Mouse (Mus musculus) MEL (cell line): ENCODE measurements around the gene Rabgap1l. TPM values are rescaled to one million over a fixed set of nuclear protein-coding genes. Genes with fewer than 3 reads are reported as not detected.

Experiments
- DNase-seq: peaks from one replicate; pipeline ENCODE4 v3.0.0; 2011; ENCODE audit warnings: low read depth, low spot score
- H3K27ac ChIP-seq: 2 replicates; pipeline ENCODE4 v1.5.1; 2012; ENCODE audit warnings: low read depth, mild to moderate bottlenecking, control low read depth, low read length, moderate library complexity; ENCODE audit not compliant: control insufficient read depth
- H3K27me3 ChIP-seq, 2 experiments: fragments of 150-350 bp in 1 of 2; sonication (generic) in 1 of 2; 2 replicates each; pipeline ENCODE4 v1.6.1; 2012; ENCODE audit warnings: low read length in 2 of 2, mild to moderate bottlenecking in 2 of 2, improper control_type of control experiment in 1 of 2, moderate library complexity in 1 of 2; ENCODE audit not compliant: insufficient read depth in 2 of 2, control insufficient read depth in 1 of 2
- H3K36me3 ChIP-seq, 2 experiments: 2 replicates each; pipeline ENCODE4 v1.6.1; 2012 to 2014; ENCODE audit warnings: low read length in 2 of 2, improper control_type of control experiment in 1 of 2, inconsistent platforms in 1 of 2, mild to moderate bottlenecking in 1 of 2; ENCODE audit not compliant: insufficient read depth in 2 of 2, control insufficient read depth in 1 of 2
- H3K4me1 ChIP-seq, 2 experiments: fragments of 150-350 bp in 1 of 2; sonication (generic) in 1 of 2; 2 replicates each; pipeline ENCODE4 v1.6.1; 2012; ENCODE audit warnings: low read length in 2 of 2, improper control_type of control experiment in 1 of 2, mild to moderate bottlenecking in 1 of 2; ENCODE audit not compliant: insufficient read depth in 2 of 2, control insufficient read depth in 1 of 2
- H3K4me3 ChIP-seq, 2 experiments: fragments of 150-350 bp in 1 of 2; sonication (generic) in 1 of 2; 2 replicates each; pipeline ENCODE4 v1.5.1; 2012; ENCODE audit warnings: low read depth in 2 of 2, low read length in 2 of 2, mild to moderate bottlenecking in 2 of 2, moderate library complexity in 2 of 2, control low read depth in 1 of 2, improper control_type of control experiment in 1 of 2; ENCODE audit not compliant: control insufficient read depth in 1 of 2, insufficient read depth in 1 of 2
- H3K79me2 ChIP-seq: 2 replicates; pipeline ENCODE4 v1.6.1; 2012; ENCODE audit warnings: mild to moderate bottlenecking, low read length, moderate library complexity; ENCODE audit not compliant: control insufficient read depth, poor library complexity, insufficient read depth
- H3K9ac ChIP-seq: 2 replicates; pipeline ENCODE4 v1.6.1; 2012; ENCODE audit warnings: low read depth, mild to moderate bottlenecking, control low read depth, low read length, moderate library complexity; ENCODE audit not compliant: control insufficient read depth, poor library complexity, severe bottlenecking
- H3K9me3 ChIP-seq: fragments of 150-350 bp; sonication (generic); replicated peaks from 2 replicates; pipeline ENCODE4 v1.6.1; 2012; ENCODE audit warnings: mild to moderate bottlenecking, low read length, improper control_type of control experiment, moderate library complexity; ENCODE audit not compliant: insufficient read depth
- BHLHE40 ChIP-seq: IDR thresholded peaks from 2 replicates; pipeline ENCODE4 v1.6.1; 2012; ENCODE audit warnings: low read depth, mild to moderate bottlenecking, inconsistent platforms, low read length, improper control_type of control experiment, borderline replicate concordance
- CHD1 ChIP-seq: IDR thresholded peaks from 2 replicates; pipeline ENCODE4 v1.6.1; 2012; ENCODE audit warnings: low read depth, mild to moderate bottlenecking, inconsistent platforms, low read length, improper control_type of control experiment
- CHD2 ChIP-seq: IDR thresholded peaks from 2 replicates; pipeline ENCODE4 v1.6.1; 2011; ENCODE audit warnings: low read length, improper control_type of control experiment
- CTCF ChIP-seq, 3 experiments: IDR thresholded peaks in 2 of 3; conservative IDR thresholded peaks in 1 of 3; 2 replicates each; pipeline ENCODE4 v1.5.1; 2011 to 2012; ENCODE audit warnings: low read length in 3 of 3, low read depth in 2 of 3, mild to moderate bottlenecking in 2 of 3, improper control_type of control experiment in 1 of 3, inconsistent platforms in 1 of 3, mixed read lengths in 1 of 3, moderate library complexity in 1 of 3; ENCODE audit not compliant: control insufficient read depth in 1 of 3, insufficient read depth in 1 of 3, poor library complexity in 1 of 3, severe bottlenecking in 1 of 3
- E2F4 ChIP-seq: IDR thresholded peaks from 2 replicates; pipeline ENCODE4 v1.6.1; 2011; ENCODE audit warnings: low read depth, low read length, improper control_type of control experiment, borderline replicate concordance
- EP300 ChIP-seq, 2 experiments: IDR thresholded peaks; 2 replicates each; pipeline ENCODE4 v1.6.1; 2011; ENCODE audit warnings: improper control_type of control experiment in 2 of 2, low read length in 2 of 2, low read depth in 1 of 2, mild to moderate bottlenecking in 1 of 2
- ETS1 ChIP-seq: IDR thresholded peaks from 2 replicates; pipeline ENCODE4 v1.6.1; 2012; ENCODE audit warnings: low read depth, mild to moderate bottlenecking, inconsistent platforms, low read length, improper control_type of control experiment, moderate library complexity
- GABPA ChIP-seq: IDR thresholded peaks from 2 replicates; pipeline ENCODE4 v1.6.1; 2012; ENCODE audit warnings: low read depth, mild to moderate bottlenecking, inconsistent platforms, low read length, improper control_type of control experiment, moderate library complexity
- GATA1 ChIP-seq: IDR thresholded peaks from 2 replicates; pipeline ENCODE4 v1.6.1; 2011; ENCODE audit warnings: low read depth, low read length, improper control_type of control experiment
- HCFC1 ChIP-seq: IDR thresholded peaks from 2 replicates; pipeline ENCODE4 v1.6.1; 2012; ENCODE audit warnings: low read depth, mild to moderate bottlenecking, inconsistent platforms, low read length, improper control_type of control experiment, moderate library complexity
- JUND ChIP-seq: IDR thresholded peaks from 2 replicates; pipeline ENCODE4 v1.6.1; 2011; ENCODE audit warnings: low read depth, mild to moderate bottlenecking, improper control_type of control experiment, low read length
- KAT2A ChIP-seq: conservative IDR thresholded peaks from 2 replicates; pipeline ENCODE4 v1.6.1; 2012; ENCODE audit warnings: low read depth, low read length, improper control_type of control experiment, inconsistent platforms
- MAFK ChIP-seq: IDR thresholded peaks from 2 replicates; pipeline ENCODE4 v1.6.1; 2011; ENCODE audit warnings: low read depth, mild to moderate bottlenecking, low read length, improper control_type of control experiment, borderline replicate concordance
- MAX ChIP-seq: IDR thresholded peaks from 2 replicates; pipeline ENCODE4 v1.6.1; 2011; ENCODE audit warnings: low read length, improper control_type of control experiment
- MAZ ChIP-seq: IDR thresholded peaks from 2 replicates; pipeline ENCODE4 v1.6.1; 2012; ENCODE audit warnings: low read depth, mild to moderate bottlenecking, inconsistent platforms, low read length, improper control_type of control experiment
- MEF2A ChIP-seq: IDR thresholded peaks from 2 replicates; pipeline ENCODE4 v1.6.1; 2014; ENCODE audit warnings: low read depth, mild to moderate bottlenecking, inconsistent platforms, low read length, improper control_type of control experiment; ENCODE audit not compliant: poor library complexity, insufficient replicate concordance, severe bottlenecking; ENCODE audit errors: extremely low read depth
- MXI1 ChIP-seq: IDR thresholded peaks from 2 replicates; pipeline ENCODE4 v1.6.1; 2011; ENCODE audit warnings: mild to moderate bottlenecking, low read depth, low read length, improper control_type of control experiment
- MYB ChIP-seq: IDR thresholded peaks from 2 replicates; pipeline ENCODE4 v1.6.1; 2011; ENCODE audit warnings: mild to moderate bottlenecking, low read depth, low read length, improper control_type of control experiment
- MYC ChIP-seq: IDR thresholded peaks from 2 replicates; pipeline ENCODE4 v1.6.1; 2011; ENCODE audit warnings: low read depth, mild to moderate bottlenecking, low read length, improper control_type of control experiment, moderate library complexity
- NELFE ChIP-seq: IDR thresholded peaks from 2 replicates; pipeline ENCODE4 v1.6.1; 2011; ENCODE audit warnings: low read depth, low read length, improper control_type of control experiment
- POLR2A ChIP-seq, 2 experiments: IDR thresholded peaks; 2 replicates each; pipeline ENCODE4 v1.6.1; 2011 to 2012; ENCODE audit warnings: low read length in 2 of 2, mild to moderate bottlenecking in 2 of 2, control low read depth in 1 of 2, improper control_type of control experiment in 1 of 2, low read depth in 1 of 2, moderate library complexity in 1 of 2; ENCODE audit not compliant: control insufficient read depth in 1 of 2, insufficient read depth in 1 of 2, poor library complexity in 1 of 2
- POLR2AphosphoS2 ChIP-seq: IDR thresholded peaks from 2 replicates; pipeline ENCODE4 v1.6.1; 2011; ENCODE audit warnings: low read length, improper control_type of control experiment
- POLR2AphosphoS5 ChIP-seq: IDR thresholded peaks from 2 replicates; pipeline ENCODE4 v1.6.1; 2012; ENCODE audit warnings: low read depth, borderline replicate concordance, mild to moderate bottlenecking, inconsistent platforms, low read length, moderate library complexity, mixed read lengths
- RAD21 ChIP-seq: IDR thresholded peaks from 2 replicates; pipeline ENCODE4 v1.6.1; 2011; ENCODE audit warnings: mild to moderate bottlenecking, low read depth, low read length, improper control_type of control experiment
- RCOR1 ChIP-seq: IDR thresholded peaks from 2 replicates; pipeline ENCODE4 v1.6.1; 2012; ENCODE audit warnings: low read depth, mild to moderate bottlenecking, inconsistent platforms, low read length, improper control_type of control experiment
- SIN3A ChIP-seq: IDR thresholded peaks from 2 replicates; pipeline ENCODE4 v1.6.1; 2012; ENCODE audit warnings: low read length, improper control_type of control experiment, inconsistent platforms
- TAL1 ChIP-seq: IDR thresholded peaks from 2 replicates; pipeline ENCODE4 v1.6.1; 2012; ENCODE audit warnings: mild to moderate bottlenecking, inconsistent platforms, low read length, moderate library complexity, mixed read lengths
- TBP ChIP-seq: IDR thresholded peaks from 2 replicates; pipeline ENCODE4 v1.8.0; 2011; ENCODE audit warnings: low read depth, low read length, improper control_type of control experiment
- TCF12 ChIP-seq: IDR thresholded peaks from 2 replicates; pipeline ENCODE4 v1.6.1; 2014; ENCODE audit warnings: low read depth, mild to moderate bottlenecking, inconsistent platforms, low read length, improper control_type of control experiment, moderate library complexity
- UBTF ChIP-seq: IDR thresholded peaks from 2 replicates; pipeline ENCODE4 v1.6.1; 2012; ENCODE audit warnings: low read depth, mild to moderate bottlenecking, inconsistent platforms, low read length, improper control_type of control experiment, moderate library complexity, borderline replicate concordance; ENCODE audit not compliant: insufficient read depth
- USF1 ChIP-seq: IDR thresholded peaks from 2 replicates; pipeline ENCODE4 v1.6.1; 2014; ENCODE audit warnings: low read depth, mild to moderate bottlenecking, inconsistent platforms, low read length, improper control_type of control experiment, moderate library complexity
- USF2 ChIP-seq, 2 experiments: IDR thresholded peaks; 2 replicates each; pipeline ENCODE4 v1.6.1; 2011 to 2012; ENCODE audit warnings: improper control_type of control experiment in 2 of 2, low read length in 2 of 2, borderline replicate concordance in 1 of 2, inconsistent platforms in 1 of 2, low read depth in 1 of 2, mild to moderate bottlenecking in 1 of 2; ENCODE audit not compliant: insufficient read depth in 1 of 2
- ZC3H11A ChIP-seq: IDR thresholded peaks from 2 replicates; pipeline ENCODE4 v1.6.1; 2012; ENCODE audit warnings: low read depth, mild to moderate bottlenecking, inconsistent platforms, low read length, improper control_type of control experiment
- ZKSCAN1 ChIP-seq: IDR thresholded peaks from 2 replicates; pipeline ENCODE4 v1.6.1; 2012; ENCODE audit warnings: low read depth, mild to moderate bottlenecking, inconsistent platforms, low read length, improper control_type of control experiment, moderate library complexity
- ZMIZ1 ChIP-seq: IDR thresholded peaks from 2 replicates; pipeline ENCODE4 v1.6.1; 2012; ENCODE audit warnings: low read depth, mild to moderate bottlenecking, inconsistent platforms, low read length, improper control_type of control experiment, moderate library complexity
- ZNF384 ChIP-seq: IDR thresholded peaks from 2 replicates; pipeline ENCODE4 v1.6.1; 2012; ENCODE audit warnings: low read depth, mild to moderate bottlenecking, inconsistent platforms, low read length, improper control_type of control experiment
- polyA plus RNA-seq, 2 experiments: library from polyadenylated mRNA; stranded (reverse) in 1 of 2; unstranded in 1 of 2; fragments of >175 nt in 1 of 2; fragments of >200 nt in 1 of 2; gene quantifications; 2 replicates each; pipeline versions ENCODE4 v1.2.1 to v1.2.4; 2012; ENCODE audit warnings: low replicate concordance in 2 of 2, low read depth in 1 of 2; ENCODE audit not compliant: insufficient read length in 2 of 2, insufficient read depth in 1 of 2, missing spikeins in 1 of 2
- total RNA-seq: library from RNA; depleted of rRNA; stranded (reverse); fragments of 300-350 nt; gene quantifications from 2 replicates; pipeline ENCODE4 v1.2.3, GENCODE M21; 2012

Gene Rabgap1l
- total and polyA plus RNA-seq, 3 experiments, result 24.1 to 26.2 TPM; not detected in 1

- peak overlapping the region; percentile 75 for H3K27ac ChIP-seq
- peaks cover 0 to 55% of the 10 kb centered on the region in 2 experiments; a peak in 2 of 4 replicates for H3K36me3 ChIP-seq
- DNase-seq, result peak; percentile 86
- H3K27me3 ChIP-seq, result no peaks in the 10 kb centered on the region
- peak overlapping the region; percentile 62 for H3K9ac ChIP-seq
- H3K4me1 ChIP-seq, result peaks cover 34 to 41% of the 10 kb centered on the region in 2 experiments
- peak overlapping the region; percentile 24 to 58 for H3K4me3 ChIP-seq
- no peaks in the 10 kb centered on the region for H3K9me3 ChIP-seq
- peaks cover 3% of the 10 kb centered on the region; the same call in 1 of the 2 replicates for H3K79me2 ChIP-seq
- TF ChIP-seq MEF2A (peak; percentile 29; the same call in 1 of the 2 replicates), MYC (peak; percentile 80), CTCF (IDR thresholded peaks at IDR 0.05 in 2 of 3, conservative IDR thresholded peaks at IDR 0.05 in 1 of 3; ENCODE audit: control insufficient read depth in 1 of 3, insufficient read depth in 1 of 3, low read depth in 2 of 3, low read length in 3 of 3, poor library complexity in 1 of 3, severe bottlenecking in 1 of 3) (no peak), KAT2A (no peak), TAL1 (peak; percentile 61), ZC3H11A (no peak), POLR2AphosphoS2 (no peak), MAZ (peak; percentile 92), CHD2 (peak; percentile 25; the same call in 1 of the 2 replicates), MYB (0 out of 2 replicates have a peak, but pooled peaks have one; percentile 22), ZMIZ1 (no peak), POLR2A (IDR thresholded peaks at IDR 0.05; ENCODE audit: control insufficient read depth in 1 of 2, insufficient read depth in 1 of 2, low read depth in 1 of 2, low read length in 2 of 2, poor library complexity in 1 of 2) (no peak), MXI1 (peak; percentile 51), UBTF (no peak), JUND (no peak), MAFK (peak; percentile 80; the same call in 1 of the 2 replicates), TCF12 (peak; percentile 96), CHD1 (no peak), USF1 (no peak), NELFE (no peak), E2F4 (no peak), GABPA (no peak), RCOR1 (peak; percentile 97), TBP (peak; percentile 34; the same call in 1 of the 2 replicates), ZKSCAN1 (no peak), BHLHE40 (peak; percentile 82; the same call in 1 of the 2 replicates), RAD21 (no peak), GATA1 (peak; percentile 97), MAX (peak; percentile 65; the same call in 1 of the 2 replicates), ZNF384 (peak; percentile 60), EP300 (IDR thresholded peaks at IDR 0.05; ENCODE audit: low read depth in 1 of 2, low read length in 2 of 2) (peak; percentile 93 to 94), SIN3A (peak; percentile 83), HCFC1 (peak; percentile 21; the same call in 1 of the 2 replicates), USF2 (IDR thresholded peaks at IDR 0.05; ENCODE audit: borderline replicate concordance in 1 of 2, insufficient read depth in 1 of 2, low read depth in 1 of 2, low read length in 2 of 2) (no peak), ETS1 (peak; percentile 97), POLR2AphosphoS5 (no peak)
These were observed 486.0 kb downstream of the Rabgap1l start for GRCm38 (mm10) chr1:160306866-160307616.
